Mouse (Mus musculus) liver, adult 10 weeks (tissue): ENCODE measurements around the gene Lypd1. TPM values are rescaled to one million over a fixed set of nuclear protein-coding genes. Genes with fewer than 3 reads are reported as not detected.

Experiments
- polyA plus RNA-seq: library from polyadenylated mRNA; stranded (reverse); fragments of 350-450 nt; fragmentation: Illumina TruSeq; extraction: RNeasy Lipid Tissue Mini Kit (QIAGEN cat#74804); gene quantifications from one replicate; pipeline ENCODE4 v1.2.3, GENCODE M21; 2014; ENCODE audit warnings: low read depth, low replicate concordance

The Lypd1 gene
- not detected for polyA plus RNA-seq

DNA sequence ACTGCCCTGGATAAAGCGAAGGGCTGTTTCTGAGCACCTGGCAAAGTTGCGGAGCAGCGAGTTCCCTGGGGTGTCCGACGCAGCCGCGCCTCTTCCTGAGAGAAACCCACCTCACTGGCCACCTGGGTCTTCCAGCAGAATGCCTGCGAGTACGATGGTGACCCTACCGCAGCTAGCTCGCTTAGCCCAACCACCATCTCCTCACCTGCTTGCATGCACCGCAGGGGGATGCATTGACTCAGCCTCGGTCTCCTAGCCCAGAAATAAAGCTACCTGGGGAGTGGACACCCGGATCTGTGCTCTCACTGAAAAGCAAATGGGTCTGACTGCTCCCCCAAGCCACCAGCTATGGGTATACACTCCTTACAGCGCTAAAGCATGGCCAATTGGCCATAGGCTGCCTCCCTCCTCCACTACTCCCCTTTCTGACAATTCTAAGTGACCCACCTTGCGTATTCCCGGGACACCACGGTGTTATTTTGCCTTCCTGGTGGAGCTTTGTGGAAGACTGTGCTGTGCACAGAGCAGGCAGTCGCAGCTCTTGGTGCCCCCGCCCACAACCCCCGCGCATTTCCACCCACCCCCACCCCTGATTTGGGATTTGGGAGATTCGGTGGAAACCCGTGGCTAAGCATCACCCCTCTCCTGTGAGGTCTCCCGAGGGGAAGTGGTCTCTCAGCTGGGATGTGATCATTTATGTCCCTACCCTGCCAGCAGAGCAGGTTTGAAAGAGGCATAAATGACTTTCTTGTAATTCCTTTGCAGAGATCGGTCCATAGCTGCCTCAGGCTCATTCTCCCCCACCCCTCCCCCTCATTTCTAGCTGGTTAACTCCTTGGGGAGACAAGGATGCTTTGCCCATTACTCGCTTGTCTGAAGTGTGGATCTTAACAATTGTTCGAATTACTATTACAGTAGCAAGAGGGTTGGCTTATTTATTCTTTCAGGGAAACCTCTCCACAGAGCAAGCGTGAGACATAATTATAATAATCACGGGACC, at the start of gene Lypd1:
Gene Lypd1, minus strand, starts transcription at position 501 of the 1,000 bp plus-strand sequence.

Other genes with a start within 250 kb of the Lypd1 start
- gene Gpr39, start 236.1 kb downstream of the Lypd1 start, polyA plus RNA-seq = 2.1 TPM